Mouse (Mus musculus): ENCODE results near the gene Panx1.

Panx1 gene

GRCm38 (mm10) chr9:15021156-15021555, 24.1 kb downstream of the Panx1 start:
- DNase-seq: no peak

- DNase-seq: no peak
These were observed 24.7 kb downstream of the Panx1 start for GRCm38 (mm10) chr9:15020561-15021080.

GRCm38 (mm10) chr9:15018756-15019131, 26.5 kb downstream of the Panx1 start:
- DNase-seq: no peak

GRCm38 (mm10) chr9:15017791-15018755, 27.2 kb downstream of the Panx1 start:
- no peak for DNase-seq

GRCm38 (mm10) chr9:15015223-15015956, 29.9 kb downstream of the Panx1 start:
- peak; percentile 85 for DNase-seq

GRCm38 (mm10) chr9:15007566-15007965, 37.7 kb downstream of the Panx1 start:
- DNase-seq: no peak

- no peak for DNase-seq
These were observed 41.0 kb downstream of the Panx1 start for GRCm38 (mm10) chr9:15004298-15004685.

GRCm38 (mm10) chr9:15003676-15004297, 41.5 kb downstream of the Panx1 start:
- DNase-seq: no peak

GRCm38 (mm10) chr9:15002995-15003613, 42.2 kb downstream of the Panx1 start:
- DNase-seq: no peak

GRCm38 (mm10) chr9:14998790-14999189, 46.5 kb downstream of the Panx1 start:
- no peak for DNase-seq

- no peak for DNase-seq
These were observed 47.8 kb downstream of the Panx1 start for GRCm38 (mm10) chr9:14997271-14998055.

GRCm38 (mm10) chr9:14995525-14995924, 49.8 kb downstream of the Panx1 start:
- no peak for DNase-seq

GRCm38 (mm10) chr9:14988606-14989293, 56.5 kb downstream of the Panx1 start:
- DNase-seq: no peak

- DNase-seq: no peak
These were observed 62.1 kb downstream of the Panx1 start for GRCm38 (mm10) chr9:14983141-14983540.

GRCm38 (mm10) chr9:14982683-14983082, 62.6 kb downstream of the Panx1 start:
- DNase-seq: no peak

- no peak for DNase-seq
These were observed 63.6 kb downstream of the Panx1 start for GRCm38 (mm10) chr9:14981539-14982155.

- DNase-seq: no peak
These were observed 70.7 kb downstream of the Panx1 start for GRCm38 (mm10) chr9:14974251-14975232.

- no peak for DNase-seq
These were observed 71.5 kb downstream of the Panx1 start for GRCm38 (mm10) chr9:14973762-14974161.

- DNase-seq: no peak
These were observed 74.3 kb downstream of the Panx1 start for GRCm38 (mm10) chr9:14970805-14971525.

Measured in lung, postnatal 10 days (tissue).